Comparison of ENCODE assay signal across 32 mouse cellular contexts in genomic region chr14:30257626-30258025, GRCm38 (mm10).
DNase-seq lines count a peak whose midpoint lies in the region; ATAC-seq lines count a peak whose summit lies in the region.
"Had no signal": no experiment of that assay in that cellular context is flagged by ENCODE, and none has a peak within 500 bp of the region (broad histone marks: within the 10 kb centered on the region; RNA-seq: fewer than 3 reads in every experiment).

No protein-coding gene starts in this region.

- H3K9me3 ChIP-seq in heart, embryonic 12.5 days (replicated peaks): no peaks in the 10 kb centered on the region
- H3K9me3 ChIP-seq in limb, embryonic 10.5 days (replicated peaks): no peaks in the 10 kb centered on the region
- H3K9me3 ChIP-seq: embryonic facial prominence, embryonic 10.5 days; embryonic facial prominence, embryonic 15.5 days; forebrain, embryonic 12.5 days; hindbrain, embryonic 10.5 days; limb, embryonic 12.5 days; liver, embryonic 15.5 days; midbrain, embryonic 10.5 days; neural tube, embryonic 12.5 days had no signal

- H3K4me1 ChIP-seq in heart, embryonic 12.5 days (replicated peaks): peaks cover 60% of the 10 kb centered on the region
- H3K4me1 ChIP-seq in limb, embryonic 10.5 days: peaks cover 28% of the 10 kb centered on the region

- H3K9ac ChIP-seq in heart, embryonic 12.5 days: no peak overlapping the region
- H3K9ac ChIP-seq: embryonic facial prominence, embryonic 15.5 days; forebrain, embryonic 12.5 days; forebrain, postnatal 0 days; limb, embryonic 12.5 days; liver, embryonic 15.5 days; lung, embryonic 14.5 days; neural tube, embryonic 12.5 days had no signal

- intact Hi-C loops in heart, postnatal 14 days (cut with DNase I): no loop called here

- H3K36me3 ChIP-seq in heart, embryonic 12.5 days: no peaks in the 10 kb centered on the region
- H3K36me3 ChIP-seq in limb, embryonic 10.5 days: no peaks in the 10 kb centered on the region
- H3K36me3 ChIP-seq: embryonic facial prominence, embryonic 10.5 days; embryonic facial prominence, embryonic 15.5 days; forebrain, embryonic 12.5 days; hindbrain, embryonic 10.5 days; limb, embryonic 12.5 days; liver, embryonic 15.5 days; midbrain, embryonic 10.5 days; neural tube, embryonic 12.5 days had no signal

- no peaks in the 10 kb centered on the region for H3K27me3 ChIP-seq in heart, embryonic 12.5 days (replicated peaks)
- H3K27me3 ChIP-seq in limb, embryonic 10.5 days (ENCODE audit: low read depth, poor library complexity, severe bottlenecking): peaks cover 32% of the 10 kb centered on the region
- H3K27me3 ChIP-seq: embryonic facial prominence, embryonic 15.5 days; forebrain, embryonic 12.5 days; neural tube, embryonic 12.5 days had no signal

- no peak for DNase-seq in heart, postnatal 14 days
- DNase-seq in retina, postnatal 1 day: peak; percentile 62
- DNase-seq in retina, embryonic 14.5 days (ENCODE audit: low spot score): no peak
- DNase-seq in thymus, postnatal 0 days (ENCODE audit: low spot score): peak; percentile 71
- DNase-seq in thymus, postnatal 25 days: peak; percentile 51
- DNase-seq in limb, embryonic 10.5 days (ENCODE audit: low spot score): no peak
- DNase-seq: adrenal gland, postnatal 14 days; cerebellum, adult 18-20 months; cerebellum, postnatal 14 days; forebrain, postnatal 0 days; gastrocnemius, postnatal 14 days; heart, adult 18-20 months; kidney, adult 9 months; kidney, postnatal 10 days; lung, embryonic 14.5 days; right cerebral cortex, postnatal 25 days; spleen, adult 18-20 months had no signal

- no peak for ATAC-seq in heart, embryonic 12.5 days (ENCODE audit: insufficient number of reproducible peaks, low FRiP score)
- ATAC-seq: CD4-positive, CD25-positive, alpha-beta regulatory T cell, adult 4 months; forebrain, postnatal 0 days; hindbrain, embryonic 16.5 days; intestine, postnatal 0 days; midbrain, embryonic 16.5 days had no signal

- H3K4me3 ChIP-seq in heart, embryonic 12.5 days: no peak overlapping the region
- no peak overlapping the region for H3K4me3 ChIP-seq in limb, embryonic 10.5 days
- H3K4me3 ChIP-seq: embryonic facial prominence, embryonic 10.5 days; embryonic facial prominence, embryonic 15.5 days; forebrain, embryonic 12.5 days; hindbrain, embryonic 10.5 days; limb, embryonic 12.5 days; liver, embryonic 15.5 days; midbrain, embryonic 10.5 days; myocyte; neural tube, embryonic 12.5 days had no signal

- no peak overlapping the region for H3K4me2 ChIP-seq in heart, embryonic 12.5 days
- H3K4me2 ChIP-seq: embryonic facial prominence, embryonic 15.5 days; forebrain, embryonic 12.5 days; heart, embryonic 11.5 days; limb, embryonic 12.5 days; liver, embryonic 15.5 days; lung, embryonic 14.5 days; neural tube, embryonic 12.5 days had no signal

- WGBS in heart, embryonic 12.5 days: 48% methylated on average over 4 of the region's 4 CpGs
- WGBS in limb, embryonic 10.5 days: 68% methylated on average over 4 of the region's 4 CpGs

- peak overlapping the region; percentile 55 for H3K27ac ChIP-seq in heart, embryonic 12.5 days (ENCODE audit: poor library complexity, severe bottlenecking)
- H3K27ac ChIP-seq in limb, embryonic 10.5 days: no peak overlapping the region
- H3K27ac ChIP-seq: embryonic facial prominence, embryonic 10.5 days; embryonic facial prominence, embryonic 15.5 days; forebrain, embryonic 12.5 days; hindbrain, embryonic 10.5 days; limb, embryonic 12.5 days; liver, embryonic 15.5 days; midbrain, embryonic 10.5 days; neural tube, embryonic 12.5 days had no signal

Comparison
In these comparisons a context has a peak if more than half of its experiments do, and no peak if none do; other contexts are left out.
1. DNase-seq: peak in retina, postnatal 1 day (single experiment), thymus, postnatal 0 days (single experiment) and thymus, postnatal 25 days (single experiment); none in heart, postnatal 14 days (0 of 2), retina, embryonic 14.5 days (single experiment) and limb, embryonic 10.5 days (single experiment).